Mouse (Mus musculus) urinary bladder, postnatal 14 days (tissue): ENCODE measurements around the gene Dmrtc1c2.
"Not testable (repeated sequence)": the region's sequence is repeated elsewhere in the genome, so short reads cannot be mapped to it uniquely, and the experiment has no call there.

ENCODE experiments used
- DNase-seq: peaks from one replicate; pipeline ENCODE4 v3.0.0; 2021; ENCODE audit warnings: low spot score

The Dmrtc1c2 gene

GRCm38 (mm10) chrX:102854516-102854915 lies at the start of gene Dmrtc1c2:
Gene Dmrtc1c2, minus strand, starts transcription at chrX:102854616.
- not testable (repeated sequence) for DNase-seq

DNA sequence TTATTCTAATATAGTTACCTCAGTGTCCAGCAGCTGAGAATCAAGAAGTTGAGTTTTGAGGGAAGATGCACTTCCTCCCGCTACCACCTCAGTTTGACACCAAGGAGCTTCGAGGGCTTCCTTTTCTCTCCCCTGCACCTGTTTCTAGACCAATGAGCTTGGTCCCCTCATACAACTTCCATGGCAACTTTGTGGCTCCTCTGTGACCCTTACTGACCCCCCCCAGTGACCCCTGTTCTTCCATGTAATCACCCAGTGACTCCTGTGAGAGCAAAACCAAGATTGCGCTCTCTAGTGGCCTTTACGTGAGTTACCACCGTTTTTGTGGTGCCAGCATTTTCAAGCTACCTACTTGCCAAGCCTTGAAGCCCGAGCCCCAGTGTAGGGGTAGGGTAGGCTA lies 13.5 kb upstream of the Dmrtc1c2 start, which contains the start of gene 1700031F05Rik:
Gene 1700031F05Rik (minus strand): TSS at position 101 of the 400 bp plus-strand sequence.
- no peak for DNase-seq

DNA sequence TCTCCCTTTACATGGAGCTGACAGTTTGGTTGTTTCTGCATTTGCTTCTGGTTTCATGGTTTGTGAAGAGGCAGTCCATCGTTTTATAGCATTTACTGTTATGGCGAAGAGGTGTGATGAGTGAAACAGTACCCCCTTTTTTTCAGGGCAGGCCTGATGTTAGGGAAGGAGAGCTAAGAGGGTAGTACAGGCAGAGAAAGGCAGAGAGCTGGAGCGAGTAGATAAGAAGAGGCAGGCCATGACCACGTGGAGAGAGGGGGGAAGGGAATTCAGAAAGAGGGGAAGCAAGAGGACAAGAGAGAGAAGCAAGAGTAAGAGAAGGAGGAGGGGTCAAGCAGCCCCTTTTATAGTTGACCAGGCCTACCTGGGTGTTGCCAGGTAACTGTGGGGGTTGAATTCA lies 42.1 kb downstream of the Dmrtc1c2 start:
- no peak for DNase-seq

GRCm38 (mm10) chrX:102802663-102803062 lies 51.8 kb downstream of the Dmrtc1c2 start, which contains the start of gene Dmrtc1c1:
Gene Dmrtc1c1, plus strand, starts transcription at chrX:102802963.
- DNase-seq = not testable (repeated sequence)
